Mouse (Mus musculus) heart, postnatal 0 days (tissue): ENCODE results near the gene B230104I21Rik.

Experiments used
- CTCF ChIP-seq: IDR thresholded peaks from 2 replicates; pipeline ENCODE4 v1.5.1; 2016; ENCODE audit warnings: antibody characterized with exemption, control low read depth, low read depth
- EP300 ChIP-seq: IDR thresholded peaks from 2 replicates; pipeline ENCODE4 v1.6.1; 2016; ENCODE audit warnings: antibody characterized with exemption, low read depth

- no peak for TF ChIP-seq CTCF
- no peak for TF ChIP-seq EP300
Observed at GRCm38 (mm10) chr4:154396652-154397301, 60.9 kb downstream of the B230104I21Rik start.
